Mouse (Mus musculus): ENCODE measurements around the gene Zfp341. TPM values are rescaled to one million over a fixed set of nuclear protein-coding genes. Genes with fewer than 3 reads are reported as not detected.

Gene Zfp341
- polyA plus RNA-seq, 1 experiment from 2014 or later, result 1.1 TPM

DNA sequence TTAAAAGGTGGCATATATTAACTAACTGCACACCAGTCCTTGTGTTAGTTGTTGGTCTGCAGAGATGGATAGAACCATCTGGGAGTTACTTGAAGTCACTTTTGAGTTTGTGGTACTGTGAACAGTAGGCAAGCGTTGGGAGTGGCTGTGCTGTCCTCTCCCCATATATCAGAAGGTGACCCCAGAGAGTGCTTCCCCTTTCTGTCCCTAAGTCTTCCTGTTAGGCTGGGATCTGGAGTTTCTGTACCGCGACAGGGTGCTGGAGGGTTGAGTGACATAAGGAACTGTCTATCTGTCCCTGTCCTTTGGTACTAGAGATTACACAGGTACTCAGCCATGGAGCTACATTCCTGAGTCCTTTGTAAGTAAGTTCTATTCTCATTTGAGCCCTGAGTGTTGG is 73.7 kb downstream of the Zfp341 start:
- Histone ChIP-seq H3K27ac (replicated peaks in 1 of 2; ENCODE audit: control insufficient read depth in 1 of 2, insufficient read depth in 1 of 2, low read depth in 2 of 2, low read length in 2 of 2) (no peak overlapping the region), H3K4me3 (ENCODE audit: control insufficient read depth in 1 of 2, insufficient read depth in 1 of 2, low read depth in 1 of 2, low read length in 2 of 2) (no peak overlapping the region), H3K4me2 (ENCODE audit: low read length) (no peak overlapping the region), H3K4me1 (ENCODE audit: control insufficient read depth in 2 of 2, insufficient read depth in 2 of 2, low read length in 2 of 2) (peaks cover 0 to 12% of the 10 kb centered on the region in 2 experiments; a peak in 2 of 4 replicates), H3K9me3 (ENCODE audit: control insufficient read depth, low read length) (no peaks in the 10 kb centered on the region), H3K9ac (ENCODE audit: low read length) (no peak overlapping the region), H3K27me3 (ENCODE audit: control insufficient read depth, insufficient read depth, low read length) (no peaks in the 10 kb centered on the region), H3K36me3 (ENCODE audit: control insufficient read depth, insufficient read depth, low read length) (peaks cover 33% of the 10 kb centered on the region)
- WGBS, result 33% methylated on average over 3 of the region's 3 CpGs
- ATAC-seq (ENCODE audit: insufficient number of reproducible peaks, insufficient read depth, low FRiP score, low read depth), result no peak

DNA sequence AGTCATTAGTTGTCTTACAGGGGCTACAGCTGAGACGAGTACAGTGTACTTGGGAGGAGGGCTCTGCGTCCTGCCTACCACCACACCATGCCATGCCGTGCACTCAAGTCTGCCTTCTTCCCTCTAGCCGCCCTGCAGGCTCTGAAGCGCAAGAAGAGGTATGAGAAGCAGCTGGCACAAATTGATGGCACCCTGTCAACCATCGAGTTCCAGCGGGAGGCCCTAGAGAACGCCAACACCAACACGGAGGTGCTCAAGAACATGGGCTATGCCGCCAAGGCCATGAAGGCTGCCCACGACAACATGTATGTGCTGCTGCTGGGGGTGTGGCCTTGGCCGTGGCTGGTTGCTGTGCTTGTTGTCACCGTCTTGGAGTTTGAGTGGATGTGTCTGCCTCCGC is 76.3 kb downstream of the Zfp341 start:
- WGBS, result 88% methylated on average over 14 of the region's 14 CpGs
- peaks cover 0 to 12% of the 10 kb centered on the region in 2 experiments; a peak in 2 of 4 replicates for H3K4me1 ChIP-seq (ENCODE audit: control insufficient read depth in 2 of 2, insufficient read depth in 2 of 2, low read length in 2 of 2)
- H3K4me2 ChIP-seq (ENCODE audit: low read length), result no peak overlapping the region
- no peak overlapping the region for H3K27ac ChIP-seq (replicated peaks in 1 of 2; ENCODE audit: control insufficient read depth in 1 of 2, insufficient read depth in 1 of 2, low read depth in 2 of 2, low read length in 2 of 2)
- no peak overlapping the region for H3K9ac ChIP-seq (ENCODE audit: low read length)
- no peak overlapping the region for H3K4me3 ChIP-seq (ENCODE audit: control insufficient read depth in 1 of 2, insufficient read depth in 1 of 2, low read depth in 1 of 2, low read length in 2 of 2)
- no peaks in the 10 kb centered on the region for H3K27me3 ChIP-seq (ENCODE audit: control insufficient read depth, insufficient read depth, low read length)
- no peaks in the 10 kb centered on the region for H3K9me3 ChIP-seq (ENCODE audit: control insufficient read depth, low read length)
- peaks cover 55% of the 10 kb centered on the region for H3K36me3 ChIP-seq (ENCODE audit: control insufficient read depth, insufficient read depth, low read length)
- ATAC-seq (ENCODE audit: insufficient number of reproducible peaks, insufficient read depth, low FRiP score, low read depth), result no peak

DNA sequence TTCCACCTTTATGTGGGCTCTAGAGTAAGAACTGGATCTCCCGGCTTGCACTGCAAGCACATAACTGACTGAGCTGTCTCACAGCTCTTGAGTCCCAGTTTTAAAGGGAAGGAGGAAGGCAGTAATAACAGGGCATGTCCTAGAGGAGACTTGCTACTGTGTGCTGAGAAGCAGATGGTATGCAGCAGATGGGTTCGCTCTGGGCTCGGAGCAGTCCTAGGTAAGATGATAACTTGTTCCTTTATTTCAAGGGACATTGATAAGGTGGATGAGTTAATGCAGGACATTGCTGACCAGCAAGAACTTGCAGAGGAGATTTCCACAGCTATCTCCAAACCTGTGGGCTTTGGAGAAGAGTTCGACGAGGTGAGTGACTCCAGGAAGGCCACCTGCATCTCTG is 77.9 kb downstream of the Zfp341 start:
- no peak for ATAC-seq (ENCODE audit: insufficient number of reproducible peaks, insufficient read depth, low FRiP score, low read depth)
- Histone ChIP-seq H3K4me2 (ENCODE audit: low read length) (no peak overlapping the region), H3K27me3 (ENCODE audit: control insufficient read depth, insufficient read depth, low read length) (no peaks in the 10 kb centered on the region), H3K4me1 (ENCODE audit: control insufficient read depth in 2 of 2, insufficient read depth in 2 of 2, low read length in 2 of 2) (peaks cover 0 to 12% of the 10 kb centered on the region in 2 experiments; a peak in 2 of 4 replicates), H3K9me3 (ENCODE audit: control insufficient read depth, low read length) (no peaks in the 10 kb centered on the region), H3K4me3 (ENCODE audit: control insufficient read depth in 1 of 2, insufficient read depth in 1 of 2, low read depth in 1 of 2, low read length in 2 of 2) (no peak overlapping the region), H3K36me3 (ENCODE audit: control insufficient read depth, insufficient read depth, low read length) (peaks cover 63% of the 10 kb centered on the region), H3K27ac (replicated peaks in 1 of 2; ENCODE audit: control insufficient read depth in 1 of 2, insufficient read depth in 1 of 2, low read depth in 2 of 2, low read length in 2 of 2) (no peak overlapping the region), H3K9ac (ENCODE audit: low read length) (no peak overlapping the region)
- WGBS, result 92% methylated on average over 5 of the region's 5 CpGs

- no peak overlapping the region for H3K27ac ChIP-seq (replicated peaks in 1 of 2; ENCODE audit: control insufficient read depth in 1 of 2, insufficient read depth in 1 of 2, low read depth in 2 of 2, low read length in 2 of 2)
- no peak overlapping the region for H3K9ac ChIP-seq (ENCODE audit: low read length)
- no peaks in the 10 kb centered on the region for H3K9me3 ChIP-seq (ENCODE audit: control insufficient read depth, low read length)
- ATAC-seq (ENCODE audit: insufficient number of reproducible peaks, insufficient read depth, low FRiP score, low read depth), result no peak
- H3K36me3 ChIP-seq (ENCODE audit: control insufficient read depth, insufficient read depth, low read length), result peaks cover 67% of the 10 kb centered on the region
- 66% methylated on average over 11 of the region's 11 CpGs for WGBS
- no peaks in the 10 kb centered on the region for H3K4me1 ChIP-seq (ENCODE audit: control insufficient read depth in 2 of 2, insufficient read depth in 2 of 2, low read length in 2 of 2)
- no peaks in the 10 kb centered on the region for H3K27me3 ChIP-seq (ENCODE audit: control insufficient read depth, insufficient read depth, low read length)
- no peak overlapping the region for H3K4me2 ChIP-seq (ENCODE audit: low read length)
- no peak overlapping the region for H3K4me3 ChIP-seq (ENCODE audit: control insufficient read depth in 1 of 2, insufficient read depth in 1 of 2, low read depth in 1 of 2, low read length in 2 of 2)
Measured at GRCm38 (mm10) chr2:154693186-154693940, 80.3 kb downstream of the Zfp341 start.

GRCm38 (mm10) chr2:154693941-154694256 is 80.8 kb downstream of the Zfp341 start:
- Histone ChIP-seq H3K4me2 (ENCODE audit: low read length) (no peak overlapping the region), H3K4me3 (ENCODE audit: control insufficient read depth in 1 of 2, insufficient read depth in 1 of 2, low read depth in 1 of 2, low read length in 2 of 2) (no peak overlapping the region), H3K9me3 (ENCODE audit: control insufficient read depth, low read length) (no peaks in the 10 kb centered on the region), H3K27me3 (ENCODE audit: control insufficient read depth, insufficient read depth, low read length) (no peaks in the 10 kb centered on the region), H3K9ac (ENCODE audit: low read length) (no peak overlapping the region), H3K4me1 (ENCODE audit: control insufficient read depth in 2 of 2, insufficient read depth in 2 of 2, low read length in 2 of 2) (no peaks in the 10 kb centered on the region), H3K36me3 (ENCODE audit: control insufficient read depth, insufficient read depth, low read length) (peaks cover 67% of the 10 kb centered on the region), H3K27ac (replicated peaks in 1 of 2; ENCODE audit: control insufficient read depth in 1 of 2, insufficient read depth in 1 of 2, low read depth in 2 of 2, low read length in 2 of 2) (no peak overlapping the region)
- WGBS, result 89% methylated on average over 12 of the region's 12 CpGs
- no peak for ATAC-seq (ENCODE audit: insufficient number of reproducible peaks, insufficient read depth, low FRiP score, low read depth)

DNA sequence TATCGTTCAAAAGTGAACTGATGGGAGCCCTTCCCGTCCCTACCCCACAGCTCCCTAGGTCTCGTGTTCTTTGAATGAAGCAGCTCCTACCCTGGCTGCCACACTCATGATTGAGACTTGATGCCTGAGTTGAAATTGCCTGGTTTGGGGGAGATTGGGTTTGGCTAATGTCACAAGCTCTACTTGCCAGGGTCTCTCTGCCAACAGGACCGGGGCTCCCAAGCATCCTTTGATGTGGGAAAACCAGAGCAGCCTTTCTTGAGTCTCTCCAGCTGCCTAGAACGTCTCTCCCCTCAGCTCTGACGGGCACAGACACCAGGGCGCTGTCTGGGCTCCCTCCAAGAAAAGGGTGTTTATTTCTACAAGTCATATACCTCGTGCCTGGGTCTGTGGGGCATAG is 82.6 kb downstream of the Zfp341 start:
- H3K36me3 ChIP-seq (ENCODE audit: control insufficient read depth, insufficient read depth, low read length), result peaks cover 53% of the 10 kb centered on the region
- ATAC-seq (ENCODE audit: insufficient number of reproducible peaks, insufficient read depth, low FRiP score, low read depth), result no peak

More for the DNA sequence above, 82.6 kb downstream of the Zfp341 start:
- H3K4me2 ChIP-seq (ENCODE audit: low read length), result no peak overlapping the region
- no peaks in the 10 kb centered on the region for H3K27me3 ChIP-seq (ENCODE audit: control insufficient read depth, insufficient read depth, low read length)
- no peaks in the 10 kb centered on the region for H3K4me1 ChIP-seq (ENCODE audit: control insufficient read depth in 2 of 2, insufficient read depth in 2 of 2, low read length in 2 of 2)
- no peaks in the 10 kb centered on the region for H3K9me3 ChIP-seq (ENCODE audit: control insufficient read depth, low read length)
- no peak overlapping the region for H3K4me3 ChIP-seq (ENCODE audit: control insufficient read depth in 1 of 2, insufficient read depth in 1 of 2, low read depth in 1 of 2, low read length in 2 of 2)
- no peak overlapping the region for H3K27ac ChIP-seq (replicated peaks in 1 of 2; ENCODE audit: control insufficient read depth in 1 of 2, insufficient read depth in 1 of 2, low read depth in 2 of 2, low read length in 2 of 2)
- WGBS, result 77% methylated on average over 8 of the region's 8 CpGs
- no peak overlapping the region for H3K9ac ChIP-seq (ENCODE audit: low read length)

Other genes starting within 250 kb of the Zfp341 start
- gene Cdk5rap1, start 240.3 kb upstream of the Zfp341 start, polyA plus RNA-seq (2014; fragmentation: Nextera tagmentation; extraction: Ambion mirVana), result 10.1 and 14.4 TPM in 2 replicates
- 23.7 and 26.9 TPM in 2 replicates for gene Snta1, start 205.2 kb upstream of the Zfp341 start, polyA plus RNA-seq (2014; fragmentation: Nextera tagmentation; extraction: Ambion mirVana)
- 30.8 and 35.1 TPM in 2 replicates for gene Cbfa2t2, start 176.8 kb upstream of the Zfp341 start, polyA plus RNA-seq (2014; fragmentation: Nextera tagmentation; extraction: Ambion mirVana)
- 0.42 and 0.50 TPM in 2 replicates for gene 1700003F12Rik, start 66.2 kb upstream of the Zfp341 start, polyA plus RNA-seq (2014; fragmentation: Nextera tagmentation; extraction: Ambion mirVana)
- gene Actl10, start 61.5 kb upstream of the Zfp341 start, polyA plus RNA-seq (2014; fragmentation: Nextera tagmentation; extraction: Ambion mirVana), result 0.35 TPM in 1 of 2 replicates, not detected in the other
- 1.7 and 1.9 TPM in 2 replicates for gene Necab3, start 54.4 kb upstream of the Zfp341 start, polyA plus RNA-seq (2014; fragmentation: Nextera tagmentation; extraction: Ambion mirVana)
- 7.2 and 8.6 TPM in 2 replicates for gene E2f1, start 43.4 kb upstream of the Zfp341 start, polyA plus RNA-seq (2014; fragmentation: Nextera tagmentation; extraction: Ambion mirVana)
- 31.8 and 33.7 TPM in 2 replicates for gene Pxmp4, start 9.6 kb upstream of the Zfp341 start, polyA plus RNA-seq (2014; fragmentation: Nextera tagmentation; extraction: Ambion mirVana)
- not detected in 2 replicates for gene 4930519P11Rik, start 140 bp downstream of the Zfp341 start, polyA plus RNA-seq (2014; fragmentation: Nextera tagmentation; extraction: Ambion mirVana)
- 13.0 and 16.6 TPM in 2 replicates for gene Chmp4b, start 38.4 kb downstream of the Zfp341 start, polyA plus RNA-seq (2014; fragmentation: Nextera tagmentation; extraction: Ambion mirVana)
- gene Gm14214, start 156.7 kb downstream of the Zfp341 start, polyA plus RNA-seq (2014; fragmentation: Nextera tagmentation; extraction: Ambion mirVana), result not detected in 2 replicates
- gene Raly, start 177.8 kb downstream of the Zfp341 start, polyA plus RNA-seq (2014; fragmentation: Nextera tagmentation; extraction: Ambion mirVana), result 32.5 and 54.2 TPM in 2 replicates
- not detected in 2 replicates for gene a, start 178.1 kb downstream of the Zfp341 start, polyA plus RNA-seq (2014; fragmentation: Nextera tagmentation; extraction: Ambion mirVana)